Mouse (Mus musculus): ENCODE data around the gene Arl6ip5. TPM values are rescaled to one million over a fixed set of nuclear protein-coding genes. Genes with fewer than 3 reads are reported as not detected.

Arl6ip5 gene
- polyA plus RNA-seq, 1 experiment, result 102 TPM

GRCm38 (mm10) chr6:97265240-97265639, 54.8 kb downstream of the Arl6ip5 start:
- Histone ChIP-seq H3K36me3 (ENCODE audit: control insufficient read depth, insufficient read depth, low read length) (no peaks in the 10 kb centered on the region), H3K27me3 (ENCODE audit: control insufficient read depth, insufficient read depth, low read length) (no peaks in the 10 kb centered on the region), H3K4me1 (replicated peaks; ENCODE audit: control insufficient read depth, insufficient read depth, low read length) (no peaks in the 10 kb centered on the region), H3K27ac (ENCODE audit: control insufficient read depth, insufficient read depth, low read length) (no peak overlapping the region), H3K4me3 (ENCODE audit: control insufficient read depth, insufficient read depth, low read length) (no peak overlapping the region)
- 94% methylated on average over 8 of the region's 8 CpGs for WGBS
- TF ChIP-seq CTCF (IDR thresholded peaks at IDR 0.05; ENCODE audit: borderline replicate concordance, control insufficient read depth, extremely low read depth, insufficient read depth, low read length, poor library complexity) (no peak), POLR2A (IDR thresholded peaks at IDR 0.05; ENCODE audit: control insufficient read depth, extremely low read depth, insufficient read depth, low read length, poor library complexity) (no peak)
- no peak for DNase-seq

GRCm38 (mm10) chr6:97265705-97266104, 55.2 kb downstream of the Arl6ip5 start:
- whole genome bisulfite sequencing, result 98% methylated on average over 3 of the region's 3 CpGs
- H3K27ac ChIP-seq (ENCODE audit: control insufficient read depth, insufficient read depth, low read length), result no peak overlapping the region
- no peaks in the 10 kb centered on the region for H3K4me1 ChIP-seq (replicated peaks; ENCODE audit: control insufficient read depth, insufficient read depth, low read length)
- no peak for DNase-seq
- H3K36me3 ChIP-seq (ENCODE audit: control insufficient read depth, insufficient read depth, low read length), result no peaks in the 10 kb centered on the region
- no peak overlapping the region for H3K4me3 ChIP-seq (ENCODE audit: control insufficient read depth, insufficient read depth, low read length)
- TF ChIP-seq POLR2A (IDR thresholded peaks at IDR 0.05; ENCODE audit: control insufficient read depth, extremely low read depth, insufficient read depth, low read length, poor library complexity) (no peak), CTCF (IDR thresholded peaks at IDR 0.05; ENCODE audit: borderline replicate concordance, control insufficient read depth, extremely low read depth, insufficient read depth, low read length, poor library complexity) (no peak)
- no peaks in the 10 kb centered on the region for H3K27me3 ChIP-seq (ENCODE audit: control insufficient read depth, insufficient read depth, low read length)

GRCm38 (mm10) chr6:97266661-97267060, 56.2 kb downstream of the Arl6ip5 start:
- no peak overlapping the region for H3K27ac ChIP-seq (ENCODE audit: control insufficient read depth, insufficient read depth, low read length)
- no peak overlapping the region for H3K4me3 ChIP-seq (ENCODE audit: control insufficient read depth, insufficient read depth, low read length)
- 89% methylated on average over 4 of the region's 4 CpGs for WGBS
- no peaks in the 10 kb centered on the region for H3K36me3 ChIP-seq (ENCODE audit: control insufficient read depth, insufficient read depth, low read length)
- H3K4me1 ChIP-seq (replicated peaks; ENCODE audit: control insufficient read depth, insufficient read depth, low read length), result no peaks in the 10 kb centered on the region
- no peak for DNase-seq
- TF ChIP-seq POLR2A (IDR thresholded peaks at IDR 0.05; ENCODE audit: control insufficient read depth, extremely low read depth, insufficient read depth, low read length, poor library complexity) (no peak), CTCF (IDR thresholded peaks at IDR 0.05; ENCODE audit: borderline replicate concordance, control insufficient read depth, extremely low read depth, insufficient read depth, low read length, poor library complexity) (no peak)
- H3K27me3 ChIP-seq (ENCODE audit: control insufficient read depth, insufficient read depth, low read length), result no peaks in the 10 kb centered on the region

- no peaks in the 10 kb centered on the region for H3K27me3 ChIP-seq (ENCODE audit: control insufficient read depth, insufficient read depth, low read length)
- H3K27ac ChIP-seq (ENCODE audit: control insufficient read depth, insufficient read depth, low read length), result no peak overlapping the region
- TF ChIP-seq CTCF (IDR thresholded peaks at IDR 0.05; ENCODE audit: borderline replicate concordance, control insufficient read depth, extremely low read depth, insufficient read depth, low read length, poor library complexity) (no peak), POLR2A (IDR thresholded peaks at IDR 0.05; ENCODE audit: control insufficient read depth, extremely low read depth, insufficient read depth, low read length, poor library complexity) (no peak)
- H3K4me1 ChIP-seq (replicated peaks; ENCODE audit: control insufficient read depth, insufficient read depth, low read length), result no peaks in the 10 kb centered on the region
- WGBS, result 99% methylated on average over 2 of the region's 2 CpGs
- no peaks in the 10 kb centered on the region for H3K36me3 ChIP-seq (ENCODE audit: control insufficient read depth, insufficient read depth, low read length)
- H3K4me3 ChIP-seq (ENCODE audit: control insufficient read depth, insufficient read depth, low read length), result no peak overlapping the region
- no peak for DNase-seq
Observed at GRCm38 (mm10) chr6:97267132-97267531, 56.6 kb downstream of the Arl6ip5 start.

GRCm38 (mm10) chr6:97269596-97269995, 59.1 kb downstream of the Arl6ip5 start:
- Histone ChIP-seq H3K36me3 (ENCODE audit: control insufficient read depth, insufficient read depth, low read length) (no peaks in the 10 kb centered on the region), H3K27me3 (ENCODE audit: control insufficient read depth, insufficient read depth, low read length) (no peaks in the 10 kb centered on the region), H3K4me3 (ENCODE audit: control insufficient read depth, insufficient read depth, low read length) (no peak overlapping the region), H3K27ac (ENCODE audit: control insufficient read depth, insufficient read depth, low read length) (no peak overlapping the region), H3K4me1 (replicated peaks; ENCODE audit: control insufficient read depth, insufficient read depth, low read length) (no peaks in the 10 kb centered on the region)
- no peak for DNase-seq
- 93% methylated on average over 11 of the region's 11 CpGs for WGBS
- TF ChIP-seq POLR2A (IDR thresholded peaks at IDR 0.05; ENCODE audit: control insufficient read depth, extremely low read depth, insufficient read depth, low read length, poor library complexity) (no peak), CTCF (IDR thresholded peaks at IDR 0.05; ENCODE audit: borderline replicate concordance, control insufficient read depth, extremely low read depth, insufficient read depth, low read length, poor library complexity) (no peak)

GRCm38 (mm10) chr6:97272349-97272748, 61.9 kb downstream of the Arl6ip5 start:
- Histone ChIP-seq H3K27ac (ENCODE audit: control insufficient read depth, insufficient read depth, low read length) (no peak overlapping the region), H3K4me1 (replicated peaks; ENCODE audit: control insufficient read depth, insufficient read depth, low read length) (peaks cover 9% of the 10 kb centered on the region), H3K27me3 (ENCODE audit: control insufficient read depth, insufficient read depth, low read length) (no peaks in the 10 kb centered on the region), H3K36me3 (ENCODE audit: control insufficient read depth, insufficient read depth, low read length) (no peaks in the 10 kb centered on the region), H3K4me3 (ENCODE audit: control insufficient read depth, insufficient read depth, low read length) (no peak overlapping the region)
- DNase-seq, result no peak
- TF ChIP-seq CTCF (IDR thresholded peaks at IDR 0.05; ENCODE audit: borderline replicate concordance, control insufficient read depth, extremely low read depth, insufficient read depth, low read length, poor library complexity), result no peak
- TF ChIP-seq POLR2A (IDR thresholded peaks at IDR 0.05; ENCODE audit: control insufficient read depth, extremely low read depth, insufficient read depth, low read length, poor library complexity), result no peak
- whole genome bisulfite sequencing, result 92% methylated on average over 2 of the region's 2 CpGs

GRCm38 (mm10) chr6:97273058-97273710, 62.7 kb downstream of the Arl6ip5 start:
- no peaks in the 10 kb centered on the region for H3K36me3 ChIP-seq (ENCODE audit: control insufficient read depth, insufficient read depth, low read length)
- H3K4me3 ChIP-seq (ENCODE audit: control insufficient read depth, insufficient read depth, low read length), result no peak overlapping the region
- H3K27me3 ChIP-seq (ENCODE audit: control insufficient read depth, insufficient read depth, low read length), result no peaks in the 10 kb centered on the region
- H3K27ac ChIP-seq (ENCODE audit: control insufficient read depth, insufficient read depth, low read length), result no peak overlapping the region
- H3K4me1 ChIP-seq (replicated peaks; ENCODE audit: control insufficient read depth, insufficient read depth, low read length), result peaks cover 11% of the 10 kb centered on the region
- DNase-seq, result no peak
- TF ChIP-seq POLR2A (IDR thresholded peaks at IDR 0.05; ENCODE audit: control insufficient read depth, extremely low read depth, insufficient read depth, low read length, poor library complexity) (no peak), CTCF (IDR thresholded peaks at IDR 0.05; ENCODE audit: borderline replicate concordance, control insufficient read depth, extremely low read depth, insufficient read depth, low read length, poor library complexity) (no peak)
- WGBS, result 90% methylated on average over 16 of the region's 16 CpGs

Data from thymus, adult 2 months (tissue).